Mouse (Mus musculus) B cell, adult 2 months (primary cell): ENCODE data around the gene Fam20b.
"Not testable (repeated sequence)": the region's sequence is repeated elsewhere in the genome, so short reads cannot be mapped to it uniquely, and the experiment has no call there.

ENCODE experiments used
- DNase-seq, 2 experiments: peaks; one replicate each; pipeline ENCODE4 v3.0.0; 2022

Fam20b gene

GRCm38 (mm10) chr1:156669208-156669983, 49.5 kb downstream of the Fam20b start:
- DNase-seq = no peak

- no peak for DNase-seq
Measured at GRCm38 (mm10) chr1:156668602-156669001, 50.3 kb downstream of the Fam20b start.

DNA sequence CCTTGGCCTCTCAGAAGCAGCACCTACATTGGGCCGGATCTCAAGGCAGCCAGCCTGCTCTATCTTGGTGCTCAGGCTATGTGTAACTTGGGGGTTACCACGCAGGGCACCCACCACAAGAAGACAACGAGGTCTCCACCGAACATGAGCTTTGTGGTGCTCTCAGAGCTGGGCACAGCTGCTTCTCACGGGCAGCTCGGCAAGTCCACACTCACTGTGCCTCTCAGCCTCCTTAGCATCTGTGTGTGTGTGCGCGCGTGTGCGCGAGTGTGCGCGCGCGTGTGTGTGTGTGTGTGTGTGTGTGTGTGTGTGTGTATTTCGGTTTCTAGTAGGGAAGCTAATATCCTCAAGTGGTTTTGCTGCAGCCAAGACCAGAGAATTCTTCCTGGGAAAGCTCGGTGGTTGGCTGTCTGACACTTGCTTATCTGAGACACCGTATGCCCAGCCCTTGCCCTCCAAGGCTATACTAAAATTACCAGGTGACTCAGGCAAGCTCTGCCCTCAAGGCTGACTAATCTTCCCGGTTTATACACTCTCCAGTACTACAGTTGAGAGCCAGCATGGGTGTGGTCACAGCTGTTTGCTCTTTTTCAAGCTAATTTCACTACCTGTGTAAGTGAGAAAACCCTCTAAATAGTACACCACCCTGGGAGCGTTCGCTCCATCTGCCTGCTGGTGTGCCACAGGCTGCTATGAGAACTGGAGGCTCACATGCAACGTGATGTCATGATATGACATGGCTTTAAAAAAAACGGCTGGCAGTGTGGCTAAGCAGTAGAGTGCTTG, 51.6 kb downstream of the Fam20b start:
- DNase-seq = no peak

DNA sequence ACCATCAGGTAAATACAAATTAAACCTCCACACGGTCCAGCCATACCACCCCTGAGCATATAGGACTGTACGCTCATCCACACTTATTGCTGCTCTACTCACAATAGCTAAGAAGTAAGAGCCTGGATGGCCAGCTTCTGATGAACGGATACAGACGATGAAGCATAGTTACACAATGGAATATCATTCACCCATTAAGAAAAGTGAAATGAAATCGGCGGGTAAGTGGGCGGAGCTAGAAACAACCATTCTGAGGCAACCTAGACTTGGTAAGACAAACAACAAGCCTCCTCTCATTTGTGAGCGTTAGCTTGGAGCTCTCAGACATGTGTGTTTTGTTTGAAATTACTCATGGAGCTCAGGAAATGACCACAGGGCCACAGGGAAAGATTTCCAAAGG, 53.1 kb downstream of the Fam20b start:
- no peak for DNase-seq

DNA sequence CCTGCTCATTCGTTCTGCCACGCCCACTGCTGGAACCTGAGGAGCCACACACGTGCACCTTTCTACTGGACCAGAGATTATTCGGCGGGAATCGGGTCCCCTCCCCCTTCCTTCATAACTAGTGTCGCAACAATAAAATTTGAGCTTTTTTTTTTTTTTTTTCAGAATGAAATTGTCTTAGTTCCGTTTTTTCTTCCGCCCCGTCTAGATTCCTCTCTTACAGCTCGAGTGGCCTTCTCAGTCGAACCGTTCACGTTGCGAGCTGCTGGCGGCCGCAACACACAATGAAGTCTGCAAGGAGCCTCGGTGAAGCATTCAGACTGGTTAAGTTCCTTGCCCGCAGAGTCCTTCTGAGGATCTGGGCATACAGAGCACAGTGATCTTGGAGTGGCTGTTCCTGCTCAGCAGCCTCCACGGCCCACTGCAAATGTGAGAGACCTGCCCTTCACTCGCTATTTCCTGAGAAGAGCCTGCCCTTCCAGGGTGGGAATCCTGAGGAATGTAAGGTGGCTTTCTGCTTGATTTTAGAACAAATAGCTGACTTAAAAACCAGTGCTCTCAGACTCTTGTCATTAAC, 58.1 kb downstream of the Fam20b start:
- not testable (repeated sequence) for DNase-seq

DNA sequence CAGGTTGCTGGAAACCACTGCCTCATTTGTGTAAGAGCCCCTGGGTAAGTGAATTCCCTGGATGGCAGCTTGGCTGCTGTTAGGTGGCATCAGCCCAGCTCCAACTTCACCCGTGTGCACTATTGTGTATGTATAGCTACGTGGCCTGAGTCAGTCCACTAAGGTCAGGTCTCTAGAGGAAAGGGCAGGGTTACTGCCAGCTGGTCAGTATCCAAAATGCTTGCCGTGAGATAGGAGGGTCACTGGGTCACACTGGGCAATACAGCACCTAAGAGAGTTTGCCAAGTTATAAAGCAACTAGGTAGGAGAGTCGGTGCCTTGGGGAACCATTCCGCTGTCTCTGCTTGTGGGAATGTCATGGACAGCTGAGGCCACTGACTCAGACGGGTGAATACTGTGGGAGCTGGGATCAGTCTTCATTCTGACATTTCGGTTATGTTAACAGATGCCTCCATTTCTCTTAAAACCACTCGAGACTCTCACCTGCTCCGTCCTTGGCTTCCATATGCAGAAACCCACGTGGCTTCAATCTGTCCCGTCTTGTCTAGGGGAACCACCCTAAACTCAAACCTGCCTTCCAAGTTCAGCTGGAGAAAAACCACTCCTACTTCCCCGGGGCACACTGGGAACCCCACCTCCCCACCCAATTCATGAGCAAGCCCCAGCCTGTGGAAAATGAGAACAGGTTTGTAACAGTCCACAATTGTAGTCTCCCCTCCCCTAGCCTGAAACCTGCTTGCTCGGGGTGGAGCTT, 58.8 kb downstream of the Fam20b start:
- no peak for DNase-seq

DNA sequence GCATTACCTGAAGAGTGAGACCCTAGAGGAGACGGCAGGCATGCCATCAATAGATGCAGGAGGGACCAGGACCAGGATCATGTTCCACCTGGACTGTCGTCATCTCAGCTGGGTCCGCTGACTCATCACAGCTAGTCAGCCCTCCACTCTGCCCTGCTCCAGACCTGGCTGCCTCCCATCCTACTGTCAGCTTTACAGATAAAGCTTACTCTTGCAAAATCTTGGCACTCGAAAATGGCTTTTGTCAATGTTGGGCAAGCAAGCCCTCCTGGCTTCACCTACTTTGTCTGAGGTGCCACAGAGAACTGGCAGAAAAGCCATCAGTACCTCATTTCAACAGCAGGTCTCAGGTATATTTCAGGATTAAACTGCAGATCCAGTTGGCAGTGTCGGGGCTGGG, 60.2 kb downstream of the Fam20b start:
- DNase-seq = no peak

- no peak for DNase-seq
Measured at GRCm38 (mm10) chr1:156657523-156657922, 61.4 kb downstream of the Fam20b start.

DNA sequence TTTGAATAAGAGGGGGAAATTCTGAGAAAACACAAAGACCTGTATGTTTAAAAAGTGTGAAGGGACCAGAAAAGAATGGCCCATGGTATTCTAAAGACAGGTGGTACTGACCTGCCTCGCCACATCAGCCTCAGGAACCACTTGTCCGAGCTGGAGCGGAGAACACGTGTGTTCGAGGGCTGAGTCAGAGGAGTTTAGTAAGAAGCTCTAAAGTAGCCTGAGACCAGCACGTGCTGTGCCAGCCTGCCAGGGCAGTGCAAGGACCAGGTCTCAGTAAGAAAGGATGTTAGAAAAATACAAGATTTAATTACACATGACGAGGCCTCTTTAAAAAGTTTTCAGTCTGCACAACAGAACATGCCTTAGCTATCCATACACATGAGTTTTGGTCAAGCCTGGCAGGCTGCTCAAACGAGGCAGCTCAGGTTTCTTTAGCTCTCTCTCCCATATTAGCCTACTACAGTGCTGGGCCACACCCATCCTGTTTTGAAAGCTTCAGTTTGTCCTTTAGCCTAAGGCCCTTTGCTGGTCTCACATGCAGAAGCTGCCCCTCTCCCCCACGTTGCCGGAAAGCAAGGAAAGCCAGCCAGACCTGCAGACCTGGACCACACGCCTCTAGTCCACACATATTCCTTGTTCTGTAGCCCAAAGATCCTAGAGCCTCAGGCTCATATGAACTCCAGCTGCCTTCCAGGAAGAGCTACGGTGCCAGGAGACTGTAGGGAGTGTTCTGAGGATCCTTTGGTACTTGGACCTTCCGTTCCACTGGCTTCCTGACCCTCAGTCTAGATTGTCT, 64.0 kb downstream of the Fam20b start:
- no peak for DNase-seq

DNA sequence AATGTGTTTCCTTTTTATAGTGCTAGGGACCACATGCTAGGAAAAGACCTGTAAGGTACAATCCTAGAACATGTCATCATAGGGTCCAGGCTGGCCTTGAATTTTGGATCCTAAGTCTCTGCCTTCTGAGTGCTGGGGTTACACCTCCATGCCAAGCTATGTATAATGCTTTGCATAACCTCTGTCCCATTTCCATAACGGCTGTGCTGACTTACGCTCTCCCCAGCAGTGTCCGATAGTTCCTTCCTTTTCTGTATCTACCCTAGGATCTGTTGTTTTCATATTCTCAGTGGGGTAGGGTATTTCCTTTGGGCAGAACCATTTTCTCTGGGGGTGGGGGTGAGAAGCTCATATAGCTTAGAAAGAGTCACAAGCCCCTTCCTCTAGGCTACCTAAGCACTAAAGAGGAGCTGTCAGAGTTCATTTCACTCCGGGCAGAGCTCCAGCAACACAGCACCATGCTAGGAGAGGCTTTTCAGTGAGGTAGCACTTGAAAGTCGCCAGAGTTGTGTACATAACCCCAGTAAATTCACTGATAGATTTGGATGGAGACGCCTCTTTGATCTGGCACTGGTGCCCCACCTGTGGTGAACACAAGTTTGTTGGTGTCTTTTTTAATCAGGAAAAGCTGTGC, 66.6 kb downstream of the Fam20b start:
- DNase-seq = no peak

DNA sequence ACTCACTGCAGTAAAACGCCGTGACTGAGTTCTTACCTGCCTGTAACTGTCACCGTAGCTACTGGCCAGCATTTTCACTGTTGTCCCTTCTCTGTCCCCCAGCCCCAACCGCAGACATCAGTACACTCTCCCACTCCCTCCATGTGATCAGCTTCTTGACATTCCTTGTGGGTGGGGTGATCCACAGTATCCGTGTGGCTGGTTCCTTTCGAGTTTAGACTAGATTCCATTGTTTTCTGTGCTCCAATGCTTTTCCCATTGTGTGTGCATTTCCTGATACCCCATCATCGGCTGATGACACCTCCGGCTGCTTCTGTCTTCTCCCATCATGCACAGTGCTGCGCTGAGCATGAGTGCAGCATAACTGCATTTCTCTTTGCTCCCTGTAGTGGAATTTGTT, 68.3 kb downstream of the Fam20b start:
- DNase-seq = no peak

- DNase-seq = no peak
Measured at GRCm38 (mm10) chr1:156648705-156649104, 70.2 kb downstream of the Fam20b start.

DNA sequence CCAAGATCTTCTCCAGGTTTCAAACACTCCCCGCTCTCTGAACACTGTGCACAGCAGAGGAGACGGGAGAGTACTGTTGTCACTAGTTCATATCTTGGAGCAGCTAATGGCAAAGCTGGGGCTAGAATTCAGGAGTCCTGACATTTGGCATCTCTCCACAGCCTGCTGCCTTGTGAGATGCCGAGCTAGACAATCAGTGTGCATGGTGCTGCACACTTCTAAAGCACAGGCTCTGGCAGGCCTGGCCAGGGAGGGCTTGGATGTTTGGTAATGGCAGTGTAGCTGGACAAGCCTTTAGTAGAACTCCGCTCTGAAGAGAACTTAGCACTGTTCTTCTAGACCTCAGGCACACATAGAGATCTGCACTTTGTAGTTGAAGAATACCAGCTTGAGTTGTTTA, 72.9 kb downstream of the Fam20b start:
- no peak for DNase-seq

DNA sequence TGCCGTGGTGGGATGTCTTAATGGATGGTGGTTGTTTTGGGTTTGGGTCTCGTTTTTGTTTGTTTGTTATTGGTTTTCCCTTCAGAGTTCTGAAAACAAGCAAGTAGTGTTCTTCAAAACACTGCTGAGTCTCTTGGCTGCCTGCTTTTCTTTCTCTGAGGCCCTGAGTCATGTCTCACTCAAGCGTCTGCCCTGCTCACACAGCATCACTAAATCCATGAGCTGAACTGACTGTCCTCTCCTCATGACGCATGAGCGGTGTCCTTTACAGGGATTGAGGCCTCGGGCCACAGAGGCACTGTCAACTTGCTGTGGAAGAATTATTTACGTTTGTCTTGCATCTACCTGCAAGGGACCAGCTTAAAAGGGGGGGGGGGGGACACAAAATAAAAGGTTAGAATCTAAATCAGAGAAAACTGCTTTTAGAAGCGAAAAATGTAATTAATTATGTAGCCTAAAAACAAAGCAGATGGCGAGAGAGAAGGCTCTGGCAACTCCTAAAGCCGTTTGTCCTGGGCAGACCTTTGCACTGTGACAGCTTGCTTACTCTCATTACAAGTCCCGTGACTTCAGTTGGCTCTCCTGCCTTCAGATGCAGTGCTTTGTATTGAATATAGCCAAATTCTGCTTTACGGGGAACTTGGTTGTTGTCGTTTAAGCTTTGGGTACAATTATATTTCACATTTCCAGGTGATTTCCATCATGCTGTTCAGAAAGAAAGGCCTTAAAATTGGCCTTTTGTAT, 73.9 kb downstream of the Fam20b start:
- no peak for DNase-seq

GRCm38 (mm10) chr1:156644061-156644460, 74.8 kb downstream of the Fam20b start:
- DNase-seq = no peak

- no peak for DNase-seq
Measured at GRCm38 (mm10) chr1:156642813-156643212, 76.1 kb downstream of the Fam20b start.

DNA sequence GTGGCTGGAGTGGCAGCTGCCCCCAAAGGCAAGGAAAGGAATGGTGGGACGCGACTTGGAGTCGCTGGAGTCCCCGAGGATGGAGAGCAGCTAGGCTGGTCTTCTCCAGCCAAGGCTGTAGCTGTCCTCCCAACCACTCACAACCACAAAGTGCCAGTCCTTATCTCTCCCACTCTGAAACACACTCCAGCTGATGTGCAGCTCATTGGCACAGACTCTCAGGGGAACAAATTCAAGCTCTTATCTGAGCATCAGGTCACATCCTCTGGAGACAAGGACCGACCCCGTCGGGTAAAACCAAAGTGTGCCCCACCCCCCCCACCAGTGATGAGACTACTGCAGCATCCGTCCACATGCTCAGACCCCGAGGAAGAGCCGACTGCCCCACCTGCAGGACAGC, 77.1 kb downstream of the Fam20b start:
- DNase-seq = no peak

GRCm38 (mm10) chr1:156640577-156640976, 78.3 kb downstream of the Fam20b start:
- no peak for DNase-seq

- no peak for DNase-seq
Measured at GRCm38 (mm10) chr1:156639455-156639854, 79.4 kb downstream of the Fam20b start.

DNA sequence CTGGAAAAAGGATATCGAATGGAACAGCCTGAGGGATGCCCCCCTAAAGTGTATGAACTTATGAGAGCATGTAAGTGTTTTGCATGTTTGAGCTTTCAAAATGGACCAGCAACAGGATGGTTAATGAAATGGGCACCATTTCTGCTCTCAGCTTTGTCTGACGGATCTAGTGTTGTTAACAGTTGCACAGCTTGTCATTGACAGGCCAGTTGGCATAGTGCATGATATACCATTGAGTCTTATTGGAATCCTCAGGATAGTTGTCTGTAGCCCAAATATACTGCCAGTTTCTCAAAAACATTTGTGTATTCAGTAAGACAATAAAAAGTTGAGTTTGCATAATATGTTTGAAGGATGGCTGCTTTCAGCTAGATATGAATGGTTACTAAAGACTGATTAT, 83.7 kb downstream of the Fam20b start:
- no peak for DNase-seq

- peak; percentile 41 to 54 for DNase-seq
Measured at GRCm38 (mm10) chr1:156633095-156633494, 85.8 kb downstream of the Fam20b start.
